Mouse (Mus musculus): ENCODE measurements at regions not wholly inside any gene's neighbourhood (a gene's known extent, or its start where the extent isn't known, plus 50 kb on each side); places are given as distances from the start of the nearest gene placed in this dataset.
"Not testable (repeated sequence)": the region's sequence is repeated elsewhere in the genome, so short reads cannot be mapped to it uniquely, and the experiment has no call there.

GRCm38 (mm10) chr12:64788761-64789160, 128.9 kb upstream of the Gm527 start:
- H3K27me3 ChIP-seq (replicated peaks; ENCODE audit: control insufficient read depth, insufficient read depth, low read length), result no peaks in the 10 kb centered on the region
- no peak overlapping the region for H3K27ac ChIP-seq (ENCODE audit: low read length)
- H3K9ac ChIP-seq (ENCODE audit: low read depth, low read length), result no peak overlapping the region
- H3K36me3 ChIP-seq (ENCODE audit: control insufficient read depth, insufficient read depth, low read length), result no peaks in the 10 kb centered on the region
- no peaks in the 10 kb centered on the region for H3K9me3 ChIP-seq (ENCODE audit: control insufficient read depth, low read length)
- no peak for ATAC-seq
- H3K4me3 ChIP-seq (ENCODE audit: low read length), result no peak overlapping the region
- H3K4me2 ChIP-seq (ENCODE audit: low read depth, low read length), result no peak overlapping the region
- no peaks in the 10 kb centered on the region for H3K4me1 ChIP-seq (ENCODE audit: control insufficient read depth, insufficient read depth, low read length)
- 72% methylated on average over 3 of the region's 3 CpGs for WGBS

DNA sequence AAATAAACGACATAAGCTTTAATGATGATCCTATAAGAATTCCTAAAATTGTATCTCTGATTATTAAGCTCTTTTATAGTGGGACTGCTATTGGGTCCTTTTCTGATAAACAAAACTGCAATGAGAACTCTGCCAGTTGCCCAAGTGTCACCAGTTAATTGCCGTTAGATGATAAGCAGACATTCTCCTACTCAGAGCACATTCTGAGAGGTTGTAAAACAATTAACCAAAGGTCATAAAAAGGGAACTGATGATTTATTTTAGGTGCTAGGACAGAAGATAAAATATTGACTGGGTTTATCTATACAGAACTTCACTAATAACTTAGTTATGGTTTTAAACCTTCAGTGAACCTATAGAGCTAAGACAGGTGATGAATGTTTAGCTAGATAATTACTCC, 109.2 kb upstream of the Gm527 start:
- not testable (repeated sequence) for H3K9ac ChIP-seq (ENCODE audit: low read depth, low read length); H3K27ac ChIP-seq (ENCODE audit: low read length); H3K36me3 ChIP-seq (ENCODE audit: control insufficient read depth, insufficient read depth, low read length); H3K4me1 ChIP-seq (ENCODE audit: control insufficient read depth, insufficient read depth, low read length); H3K4me2 ChIP-seq (ENCODE audit: low read depth, low read length); H3K27me3 ChIP-seq (replicated peaks; ENCODE audit: control insufficient read depth, insufficient read depth, low read length); H3K9me3 ChIP-seq (ENCODE audit: control insufficient read depth, low read length); H3K4me3 ChIP-seq (ENCODE audit: low read length)
- ATAC-seq, result peak; percentile 68; the same call in 1 of the 2 replicates
- WGBS, result 14% methylated on average over 2 of the region's 2 CpGs

GRCm38 (mm10) chr12:64810081-64810480, 107.6 kb upstream of the Gm527 start:
- 70% methylated on average over 1 of the region's 1 CpGs for WGBS
- Histone ChIP-seq H3K36me3 (ENCODE audit: control insufficient read depth, insufficient read depth, low read length) (no peaks in the 10 kb centered on the region), H3K27ac (ENCODE audit: low read length) (no peak overlapping the region), H3K27me3 (replicated peaks; ENCODE audit: control insufficient read depth, insufficient read depth, low read length) (no peaks in the 10 kb centered on the region), H3K9ac (ENCODE audit: low read depth, low read length) (no peak overlapping the region), H3K4me3 (ENCODE audit: low read length) (no peak overlapping the region), H3K4me2 (ENCODE audit: low read depth, low read length) (no peak overlapping the region), H3K9me3 (ENCODE audit: control insufficient read depth, low read length) (no peaks in the 10 kb centered on the region), H3K4me1 (ENCODE audit: control insufficient read depth, insufficient read depth, low read length) (no peaks in the 10 kb centered on the region)
- ATAC-seq, result no peak

- ATAC-seq, result no peak
- no peaks in the 10 kb centered on the region for H3K4me1 ChIP-seq (ENCODE audit: control insufficient read depth, insufficient read depth, low read length)
- no peak overlapping the region for H3K27ac ChIP-seq (ENCODE audit: low read length)
- H3K4me2 ChIP-seq (ENCODE audit: low read depth, low read length), result no peak overlapping the region
- 72% methylated on average over 6 of the region's 6 CpGs for WGBS
- H3K9ac ChIP-seq (ENCODE audit: low read depth, low read length), result no peak overlapping the region
- H3K4me3 ChIP-seq (ENCODE audit: low read length), result no peak overlapping the region
- H3K27me3 ChIP-seq (replicated peaks; ENCODE audit: control insufficient read depth, insufficient read depth, low read length), result no peaks in the 10 kb centered on the region
- H3K36me3 ChIP-seq (ENCODE audit: control insufficient read depth, insufficient read depth, low read length), result no peaks in the 10 kb centered on the region
- no peaks in the 10 kb centered on the region for H3K9me3 ChIP-seq (ENCODE audit: control insufficient read depth, low read length)
Measured at GRCm38 (mm10) chr12:64815871-64816270, 101.8 kb upstream of the Gm527 start.

- no peak overlapping the region for H3K4me2 ChIP-seq (ENCODE audit: low read depth, low read length)
- no peak overlapping the region for H3K4me3 ChIP-seq (ENCODE audit: low read length)
- H3K9me3 ChIP-seq (ENCODE audit: control insufficient read depth, low read length), result no peaks in the 10 kb centered on the region
- no peaks in the 10 kb centered on the region for H3K4me1 ChIP-seq (ENCODE audit: control insufficient read depth, insufficient read depth, low read length)
- 66% methylated on average over 9 of the region's 9 CpGs for WGBS
- H3K36me3 ChIP-seq (ENCODE audit: control insufficient read depth, insufficient read depth, low read length), result no peaks in the 10 kb centered on the region
- H3K27ac ChIP-seq (ENCODE audit: low read length), result no peak overlapping the region
- H3K9ac ChIP-seq (ENCODE audit: low read depth, low read length), result no peak overlapping the region
- H3K27me3 ChIP-seq (replicated peaks; ENCODE audit: control insufficient read depth, insufficient read depth, low read length), result no peaks in the 10 kb centered on the region
- ATAC-seq, result no peak
Measured at GRCm38 (mm10) chr12:64817056-64817810, 100.5 kb upstream of the Gm527 start.

GRCm38 (mm10) chr12:64820722-64821121, 97.0 kb upstream of the Gm527 start:
- no peak for ATAC-seq
- no peak overlapping the region for H3K27ac ChIP-seq (ENCODE audit: low read length)
- H3K4me3 ChIP-seq (ENCODE audit: low read length), result no peak overlapping the region
- WGBS, result 87% methylated on average over 5 of the region's 5 CpGs
- H3K4me1 ChIP-seq (ENCODE audit: control insufficient read depth, insufficient read depth, low read length), result no peaks in the 10 kb centered on the region
- no peaks in the 10 kb centered on the region for H3K36me3 ChIP-seq (ENCODE audit: control insufficient read depth, insufficient read depth, low read length)
- no peak overlapping the region for H3K9ac ChIP-seq (ENCODE audit: low read depth, low read length)
- H3K27me3 ChIP-seq (replicated peaks; ENCODE audit: control insufficient read depth, insufficient read depth, low read length), result no peaks in the 10 kb centered on the region
- no peak overlapping the region for H3K4me2 ChIP-seq (ENCODE audit: low read depth, low read length)
- H3K9me3 ChIP-seq (ENCODE audit: control insufficient read depth, low read length), result no peaks in the 10 kb centered on the region

GRCm38 (mm10) chr12:64829662-64830249, 88.0 kb upstream of the Gm527 start:
- Histone ChIP-seq H3K27ac (ENCODE audit: low read length) (no peak overlapping the region), H3K9me3 (ENCODE audit: control insufficient read depth, low read length) (no peaks in the 10 kb centered on the region), H3K4me1 (ENCODE audit: control insufficient read depth, insufficient read depth, low read length) (no peaks in the 10 kb centered on the region), H3K9ac (ENCODE audit: low read depth, low read length) (no peak overlapping the region), H3K4me3 (ENCODE audit: low read length) (no peak overlapping the region), H3K4me2 (ENCODE audit: low read depth, low read length) (no peak overlapping the region), H3K27me3 (replicated peaks; ENCODE audit: control insufficient read depth, insufficient read depth, low read length) (no peaks in the 10 kb centered on the region), H3K36me3 (ENCODE audit: control insufficient read depth, insufficient read depth, low read length) (no peaks in the 10 kb centered on the region)
- peak; percentile 73 for ATAC-seq
- 10% methylated on average over 1 of the region's 1 CpGs for WGBS

- no peak overlapping the region for H3K4me3 ChIP-seq (ENCODE audit: low read length)
- H3K4me1 ChIP-seq (ENCODE audit: control insufficient read depth, insufficient read depth, low read length), result no peaks in the 10 kb centered on the region
- H3K36me3 ChIP-seq (ENCODE audit: control insufficient read depth, insufficient read depth, low read length), result no peaks in the 10 kb centered on the region
- no peak overlapping the region for H3K27ac ChIP-seq (ENCODE audit: low read length)
- no peak for ATAC-seq
- H3K9me3 ChIP-seq (ENCODE audit: control insufficient read depth, low read length), result no peaks in the 10 kb centered on the region
- 64% methylated on average over 9 of the region's 9 CpGs for WGBS
- no peak overlapping the region for H3K4me2 ChIP-seq (ENCODE audit: low read depth, low read length)
- no peaks in the 10 kb centered on the region for H3K27me3 ChIP-seq (replicated peaks; ENCODE audit: control insufficient read depth, insufficient read depth, low read length)
- no peak overlapping the region for H3K9ac ChIP-seq (ENCODE audit: low read depth, low read length)
Measured at GRCm38 (mm10) chr12:64832313-64833151, 85.2 kb upstream of the Gm527 start.

DNA sequence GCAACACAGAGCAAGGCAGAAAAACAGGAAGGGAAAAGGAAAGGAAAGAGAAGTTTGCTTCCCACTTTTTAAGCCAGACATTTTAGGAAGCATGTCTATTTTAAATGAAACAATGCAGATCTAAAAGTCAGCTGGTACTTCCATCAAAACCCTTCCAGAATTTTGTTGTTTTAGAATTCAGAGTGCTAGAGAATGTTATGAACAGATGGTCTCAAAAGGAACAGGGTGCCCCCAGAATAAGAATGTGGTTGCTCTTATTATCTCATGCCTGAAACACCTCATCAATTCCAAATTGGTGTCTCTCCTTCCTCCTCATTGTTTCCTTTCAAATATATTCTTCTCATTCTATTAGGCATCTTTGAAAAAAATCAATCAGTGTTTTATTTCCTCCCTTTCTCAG, 60.0 kb upstream of the Gm527 start:
- no peak overlapping the region for H3K4me3 ChIP-seq (ENCODE audit: low read length)
- no peak for ATAC-seq
- no peaks in the 10 kb centered on the region for H3K27me3 ChIP-seq (replicated peaks; ENCODE audit: control insufficient read depth, insufficient read depth, low read length)
- no peak overlapping the region for H3K27ac ChIP-seq (ENCODE audit: low read length)
- H3K9me3 ChIP-seq (ENCODE audit: control insufficient read depth, low read length), result no peaks in the 10 kb centered on the region
- H3K4me2 ChIP-seq (ENCODE audit: low read depth, low read length), result no peak overlapping the region
- H3K36me3 ChIP-seq (ENCODE audit: control insufficient read depth, insufficient read depth, low read length), result no peaks in the 10 kb centered on the region
- H3K4me1 ChIP-seq (ENCODE audit: control insufficient read depth, insufficient read depth, low read length), result no peaks in the 10 kb centered on the region
- H3K9ac ChIP-seq (ENCODE audit: low read depth, low read length), result no peak overlapping the region

Data from intestine, embryonic 16.5 days (tissue).